Mouse (Mus musculus): ENCODE measurements at regions not wholly inside any gene's neighbourhood (a gene's known extent, or its start where the extent isn't known, plus 50 kb on each side); places are given as distances from the start of the nearest gene placed in this dataset.

DNA sequence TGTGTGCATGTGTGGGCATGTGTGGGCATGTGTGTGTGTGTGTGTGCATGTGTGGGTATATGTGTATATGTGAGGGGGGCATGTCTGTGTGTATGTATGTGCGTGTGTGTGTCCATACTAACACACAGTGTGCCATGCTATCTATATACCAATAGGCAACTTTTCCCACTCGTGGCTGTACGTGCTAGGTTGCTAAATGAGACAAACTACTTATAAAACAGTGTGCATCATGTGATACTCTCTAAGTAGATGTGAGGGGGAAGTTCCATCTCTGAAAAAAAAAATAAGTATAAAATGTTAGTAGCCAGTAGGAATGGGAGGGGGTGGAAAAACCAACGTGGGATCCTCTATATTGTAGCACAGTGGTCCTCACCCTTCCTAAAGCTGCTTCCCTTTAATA lies 74.5 kb upstream of the Lhx5 start:
- TF ChIP-seq CTCF (IDR thresholded peaks at IDR 0.05; ENCODE audit: low read depth) (no peak), EP300 (IDR thresholded peaks at IDR 0.05; ENCODE audit: low read depth) (no peak)
